Mouse (Mus musculus) kidney, postnatal 25 days (tissue): Measurements from ENCODE around the gene Ptgir.

ENCODE experiments used
- DNase-seq, 2 experiments: peaks; one replicate each; pipeline ENCODE4 v3.0.0; 2021; ENCODE audit warnings: mixed read lengths in 2 of 2

Gene Ptgir

GRCm38 (mm10) chr7:16892352-16892730, 13.9 kb upstream of the Ptgir start:
- DNase-seq: peak in 1 of 2 experiments; percentile 23

GRCm38 (mm10) chr7:16893612-16894011, 12.7 kb upstream of the Ptgir start:
- DNase-seq: peak in 1 of 2 experiments; percentile 31

GRCm38 (mm10) chr7:16894279-16894678, 12.0 kb upstream of the Ptgir start:
- DNase-seq: peak in 1 of 2 experiments; percentile 36

GRCm38 (mm10) chr7:16895000-16895399, 11.3 kb upstream of the Ptgir start:
- peak; percentile 77 to 81 for DNase-seq

GRCm38 (mm10) chr7:16895511-16895910, 10.8 kb upstream of the Ptgir start:
- DNase-seq: peak in 1 of 2 experiments; percentile 21

- DNase-seq: peak in 1 of 2 experiments; percentile 28
These were observed 5.8 kb upstream of the Ptgir start for GRCm38 (mm10) chr7:16900526-16900925.

GRCm38 (mm10) chr7:16903439-16903955, 2.8 kb upstream of the Ptgir start:
- no peak for DNase-seq

GRCm38 (mm10) chr7:16904120-16904675, 2.1 kb upstream of the Ptgir start:
- DNase-seq: peak in 1 of 2 experiments; percentile 39

- DNase-seq: peak; percentile 44 to 62
These were observed 734 bp upstream of the Ptgir start for GRCm38 (mm10) chr7:16905491-16906021.

GRCm38 (mm10) chr7:16906889-16907559, 734 bp downstream of the Ptgir start:
- DNase-seq: no peak

- DNase-seq: no peak
These were observed 1.6 kb downstream of the Ptgir start for GRCm38 (mm10) chr7:16907842-16908241.

- DNase-seq: no peak
These were observed 2.1 kb downstream of the Ptgir start for GRCm38 (mm10) chr7:16908367-16908766.

GRCm38 (mm10) chr7:16908859-16909258, 2.6 kb downstream of the Ptgir start:
- no peak for DNase-seq

- no peak for DNase-seq
These were observed 3.6 kb downstream of the Ptgir start for GRCm38 (mm10) chr7:16909909-16910308.

GRCm38 (mm10) chr7:16911904-16912303, 5.6 kb downstream of the Ptgir start:
- no peak for DNase-seq

GRCm38 (mm10) chr7:16912360-16912759, 6.1 kb downstream of the Ptgir start:
- DNase-seq: peak in 1 of 2 experiments; percentile 39

GRCm38 (mm10) chr7:16913806-16914452, 7.6 kb downstream of the Ptgir start:
- peak; percentile 77 to 84 for DNase-seq

GRCm38 (mm10) chr7:16914453-16915343, 8.4 kb downstream of the Ptgir start:
- no peak for DNase-seq

GRCm38 (mm10) chr7:16915461-16916340, 9.4 kb downstream of the Ptgir start:
- DNase-seq: no peak

GRCm38 (mm10) chr7:16916342-16917265, 10.3 kb downstream of the Ptgir start:
- peak; percentile 64 to 73 for DNase-seq
